Mouse (Mus musculus): ENCODE measurements around the gene Cdkl1. TPM values are rescaled to one million over a fixed set of nuclear protein-coding genes. Genes with fewer than 3 reads are reported as not detected.

Cdkl1 gene
- polyA plus RNA-seq, 1 experiment = 0.52 TPM

GRCm38 (mm10) chr12:69814272-69814671, 23.2 kb upstream of the Cdkl1 start:
- Histone ChIP-seq H3K27me3 (ENCODE audit: control insufficient read depth, insufficient read depth, low read length) (no peaks in the 10 kb centered on the region), H3K4me3 (ENCODE audit: low read depth, low read length) (no peak overlapping the region), H3K27ac (ENCODE audit: insufficient read depth, low read depth, low read length) (0 out of 2 replicates have a peak overlapping the region, but pooled peaks have one; percentile 35), H3K36me3 (ENCODE audit: control insufficient read depth, insufficient read depth, low read length) (peaks cover 17% of the 10 kb centered on the region), H3K4me1 (ENCODE audit: control insufficient read depth, insufficient read depth, insufficient read length, low read length) (no peaks in the 10 kb centered on the region)
- TF ChIP-seq CTCF (IDR thresholded peaks at IDR 0.05; ENCODE audit: extremely low read depth, insufficient read length, insufficient replicate concordance, low read depth, low read length) (no peak), POLR2A (IDR thresholded peaks at IDR 0.05; ENCODE audit: low read depth, low read length) (no peak)
- 46% methylated on average over 6 of the region's 6 CpGs for WGBS

GRCm38 (mm10) chr12:69813596-69813995, 22.5 kb upstream of the Cdkl1 start:
- Histone ChIP-seq H3K4me3 (ENCODE audit: low read depth, low read length) (no peak overlapping the region), H3K4me1 (ENCODE audit: control insufficient read depth, insufficient read depth, insufficient read length, low read length) (no peaks in the 10 kb centered on the region), H3K27me3 (ENCODE audit: control insufficient read depth, insufficient read depth, low read length) (no peaks in the 10 kb centered on the region), H3K27ac (ENCODE audit: insufficient read depth, low read depth, low read length) (0 out of 2 replicates have a peak overlapping the region, but pooled peaks have one; percentile 28), H3K36me3 (ENCODE audit: control insufficient read depth, insufficient read depth, low read length) (peaks cover 22% of the 10 kb centered on the region)
- no peak for TF ChIP-seq CTCF (IDR thresholded peaks at IDR 0.05; ENCODE audit: extremely low read depth, insufficient read length, insufficient replicate concordance, low read depth, low read length)
- no peak for TF ChIP-seq POLR2A (IDR thresholded peaks at IDR 0.05; ENCODE audit: low read depth, low read length)
- WGBS = 88% methylated on average over 2 of the region's 2 CpGs

GRCm38 (mm10) chr12:69812986-69813385, 21.9 kb upstream of the Cdkl1 start:
- WGBS = 81% methylated on average over 3 of the region's 3 CpGs
- TF ChIP-seq CTCF (IDR thresholded peaks at IDR 0.05; ENCODE audit: extremely low read depth, insufficient read length, insufficient replicate concordance, low read depth, low read length) (no peak), POLR2A (IDR thresholded peaks at IDR 0.05; ENCODE audit: low read depth, low read length) (no peak)
- no peaks in the 10 kb centered on the region for H3K4me1 ChIP-seq (ENCODE audit: control insufficient read depth, insufficient read depth, insufficient read length, low read length)
- H3K4me3 ChIP-seq (ENCODE audit: low read depth, low read length) = no peak overlapping the region
- no peak overlapping the region for H3K27ac ChIP-seq (ENCODE audit: insufficient read depth, low read depth, low read length)
- H3K36me3 ChIP-seq (ENCODE audit: control insufficient read depth, insufficient read depth, low read length) = peaks cover 23% of the 10 kb centered on the region
- no peaks in the 10 kb centered on the region for H3K27me3 ChIP-seq (ENCODE audit: control insufficient read depth, insufficient read depth, low read length)

- no peak overlapping the region for H3K4me3 ChIP-seq (ENCODE audit: low read depth, low read length)
- H3K27me3 ChIP-seq (ENCODE audit: control insufficient read depth, insufficient read depth, low read length) = no peaks in the 10 kb centered on the region
- H3K4me1 ChIP-seq (ENCODE audit: control insufficient read depth, insufficient read depth, insufficient read length, low read length) = no peaks in the 10 kb centered on the region
- no peak overlapping the region for H3K27ac ChIP-seq (ENCODE audit: insufficient read depth, low read depth, low read length)
- no peak for TF ChIP-seq POLR2A (IDR thresholded peaks at IDR 0.05; ENCODE audit: low read depth, low read length)
- no peak for TF ChIP-seq CTCF (IDR thresholded peaks at IDR 0.05; ENCODE audit: extremely low read depth, insufficient read length, insufficient replicate concordance, low read depth, low read length)
- 73% methylated on average over 1 of the region's 1 CpGs for WGBS
- H3K36me3 ChIP-seq (ENCODE audit: control insufficient read depth, insufficient read depth, low read length) = peaks cover 23% of the 10 kb centered on the region
Observed at GRCm38 (mm10) chr12:69811976-69812375, 20.9 kb upstream of the Cdkl1 start.

GRCm38 (mm10) chr12:69809439-69809838, 18.4 kb upstream of the Cdkl1 start:
- Histone ChIP-seq H3K36me3 (ENCODE audit: control insufficient read depth, insufficient read depth, low read length) (peaks cover 29% of the 10 kb centered on the region), H3K27me3 (ENCODE audit: control insufficient read depth, insufficient read depth, low read length) (no peaks in the 10 kb centered on the region), H3K4me3 (ENCODE audit: low read depth, low read length) (no peak overlapping the region), H3K27ac (ENCODE audit: insufficient read depth, low read depth, low read length) (no peak overlapping the region), H3K4me1 (ENCODE audit: control insufficient read depth, insufficient read depth, insufficient read length, low read length) (no peaks in the 10 kb centered on the region)
- TF ChIP-seq POLR2A (IDR thresholded peaks at IDR 0.05; ENCODE audit: low read depth, low read length) (no peak), CTCF (IDR thresholded peaks at IDR 0.05; ENCODE audit: extremely low read depth, insufficient read length, insufficient replicate concordance, low read depth, low read length) (no peak)
- WGBS = 78% methylated on average over 3 of the region's 3 CpGs

GRCm38 (mm10) chr12:69807399-69807985, 16.4 kb upstream of the Cdkl1 start:
- WGBS = 77% methylated on average over 11 of the region's 11 CpGs
- H3K4me1 ChIP-seq (ENCODE audit: control insufficient read depth, insufficient read depth, insufficient read length, low read length) = no peaks in the 10 kb centered on the region
- no peaks in the 10 kb centered on the region for H3K27me3 ChIP-seq (ENCODE audit: control insufficient read depth, insufficient read depth, low read length)
- TF ChIP-seq POLR2A (IDR thresholded peaks at IDR 0.05; ENCODE audit: low read depth, low read length) = no peak
- TF ChIP-seq CTCF (IDR thresholded peaks at IDR 0.05; ENCODE audit: extremely low read depth, insufficient read length, insufficient replicate concordance, low read depth, low read length) = no peak
- no peak overlapping the region for H3K4me3 ChIP-seq (ENCODE audit: low read depth, low read length)
- peaks cover 33% of the 10 kb centered on the region for H3K36me3 ChIP-seq (ENCODE audit: control insufficient read depth, insufficient read depth, low read length)
- no peak overlapping the region for H3K27ac ChIP-seq (ENCODE audit: insufficient read depth, low read depth, low read length)

- TF ChIP-seq CTCF (IDR thresholded peaks at IDR 0.05; ENCODE audit: extremely low read depth, insufficient read length, insufficient replicate concordance, low read depth, low read length) = no peak
- no peak for TF ChIP-seq POLR2A (IDR thresholded peaks at IDR 0.05; ENCODE audit: low read depth, low read length)
- H3K4me1 ChIP-seq (ENCODE audit: control insufficient read depth, insufficient read depth, insufficient read length, low read length) = no peaks in the 10 kb centered on the region
- WGBS = 90% methylated on average over 6 of the region's 6 CpGs
- H3K27me3 ChIP-seq (ENCODE audit: control insufficient read depth, insufficient read depth, low read length) = no peaks in the 10 kb centered on the region
- H3K27ac ChIP-seq (ENCODE audit: insufficient read depth, low read depth, low read length) = no peak overlapping the region
- H3K36me3 ChIP-seq (ENCODE audit: control insufficient read depth, insufficient read depth, low read length) = peaks cover 30% of the 10 kb centered on the region
- no peak overlapping the region for H3K4me3 ChIP-seq (ENCODE audit: low read depth, low read length)
Observed at GRCm38 (mm10) chr12:69805148-69805547, 14.1 kb upstream of the Cdkl1 start.
